Mouse (Mus musculus) lung, embryonic 14.5 days (tissue): ENCODE measurements at regions not wholly inside any gene's neighbourhood (a gene's known extent, or its start where the extent isn't known, plus 50 kb on each side); places are given as distances from the start of the nearest gene placed in this dataset.
A peak's percentile ranks its signal among the peaks of the same experiment; 100 is the strongest.

Source experiments
- ATAC-seq: fragments of 200-750 bp; cut with Nextera tagmentation; 2 replicates; pipeline ENCODE4 v1.8.0; 2017; ENCODE audit warnings: mild to moderate bottlenecking, moderate TSS enrichment, moderate library complexity; ENCODE audit not compliant: insufficient read depth
- DNase-seq: peaks from one replicate; pipeline ENCODE4 v3.0.0-alpha.2; 2015
- H3K27ac ChIP-seq: fragments of 300-500 bp; sonication (generic); 2 replicates; pipeline ENCODE4 v1.5.1; 2014; ENCODE audit warnings: low read depth, mild to moderate bottlenecking, moderate library complexity
- H3K27me3 ChIP-seq: fragments of 300-500 bp; sonication (generic); 2 replicates; pipeline ENCODE4 v1.6.1; 2014; ENCODE audit warnings: low read length, control low read depth; ENCODE audit not compliant: insufficient read depth
- H3K36me3 ChIP-seq: fragments of 300-500 bp; sonication (generic); 2 replicates; pipeline ENCODE4 v1.6.1; 2014; ENCODE audit warnings: control low read depth; ENCODE audit not compliant: insufficient read depth
- H3K4me1 ChIP-seq: fragments of 300-500 bp; sonication (generic); 2 replicates; pipeline ENCODE4 v1.6.1; 2014; ENCODE audit warnings: antibody characterized with exemption, control low read depth; ENCODE audit not compliant: insufficient read depth
- H3K4me2 ChIP-seq: fragments of 300-500 bp; sonication (generic); 2 replicates; pipeline ENCODE4 v1.6.1; 2014; ENCODE audit warnings: mild to moderate bottlenecking
- H3K4me3 ChIP-seq: fragments of 300-500 bp; sonication (generic); 2 replicates; pipeline ENCODE4 v1.5.1; 2014; ENCODE audit warnings: low read depth, low read length
- H3K9ac ChIP-seq: fragments of 300-500 bp; sonication (generic); 2 replicates; pipeline ENCODE4 v1.6.1; 2014
- H3K9me3 ChIP-seq: fragments of 300-500 bp; sonication (generic); 2 replicates; pipeline ENCODE4 v1.6.1; 2016; ENCODE audit warnings: low read depth, low read length, control low read depth
- CTCF ChIP-seq: IDR thresholded peaks from 2 replicates; pipeline ENCODE4 v1.5.1; 2016; ENCODE audit warnings: antibody characterized with exemption, low read depth
- WGBS: fragments of 180-500 bp; shearing (Covaris S2); extraction: QIAGEN DNeasy Blood & Tissue Kit; methylation state at CpG from one replicate; pipeline ENCODE4 v1.1.7; 2014; 5-methylcytosine and 5-hydroxymethylcytosine counted together

DNA sequence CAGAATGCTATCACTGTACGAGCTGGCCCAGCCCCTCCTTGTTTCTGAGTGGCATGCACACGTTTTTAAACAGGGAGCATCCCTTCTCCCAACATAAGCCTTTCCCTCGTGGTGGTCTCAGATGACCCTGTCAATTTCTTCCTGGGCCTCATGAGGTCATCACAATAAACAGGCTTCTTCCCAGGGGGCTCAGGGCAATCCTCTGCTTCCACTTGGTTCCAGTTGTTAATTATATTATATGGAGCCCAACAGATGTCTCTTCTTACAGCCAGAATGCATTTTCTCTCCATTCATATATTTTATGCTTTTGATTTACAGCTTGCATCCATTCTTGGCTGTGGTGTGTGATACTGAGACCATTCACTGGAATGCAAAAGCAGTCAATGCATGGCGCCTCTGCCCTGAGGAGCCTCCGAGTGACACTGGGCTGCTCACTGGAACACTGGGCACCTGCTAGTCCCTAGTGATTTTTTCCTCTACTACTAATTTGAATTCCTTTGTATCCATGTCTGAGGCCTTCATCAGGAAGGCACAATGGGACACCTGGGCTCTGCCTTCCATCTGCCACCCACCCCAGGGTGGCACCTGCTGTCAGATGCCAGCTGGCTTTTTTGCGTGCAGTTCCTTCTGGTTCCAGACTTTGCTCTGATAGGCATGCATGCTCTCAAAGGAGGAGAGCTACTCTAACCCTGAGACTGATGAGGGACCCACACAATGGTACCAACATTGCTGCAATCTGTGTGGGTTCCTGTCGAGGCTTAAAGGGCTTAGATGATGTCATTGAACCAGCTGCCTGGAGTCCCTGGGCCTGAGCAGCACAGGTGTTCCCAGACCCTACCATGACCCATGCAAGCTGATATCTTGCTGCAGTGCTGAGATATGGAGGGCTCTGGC, 528.8 kb upstream of the Mgmt start:
- Histone ChIP-seq H3K36me3 (no peaks in the 10 kb centered on the region), H3K4me3 (no peak overlapping the region), H3K27me3 (no peaks in the 10 kb centered on the region), H3K9ac (no peak overlapping the region), H3K4me1 (no peaks in the 10 kb centered on the region), H3K9me3 (no peaks in the 10 kb centered on the region), H3K4me2 (no peak overlapping the region), H3K27ac (no peak overlapping the region)
- WGBS = 59% methylated on average over 7 of the region's 7 CpGs
- DNase-seq = no peak
- ATAC-seq = no peak
- no peak for TF ChIP-seq CTCF

DNA sequence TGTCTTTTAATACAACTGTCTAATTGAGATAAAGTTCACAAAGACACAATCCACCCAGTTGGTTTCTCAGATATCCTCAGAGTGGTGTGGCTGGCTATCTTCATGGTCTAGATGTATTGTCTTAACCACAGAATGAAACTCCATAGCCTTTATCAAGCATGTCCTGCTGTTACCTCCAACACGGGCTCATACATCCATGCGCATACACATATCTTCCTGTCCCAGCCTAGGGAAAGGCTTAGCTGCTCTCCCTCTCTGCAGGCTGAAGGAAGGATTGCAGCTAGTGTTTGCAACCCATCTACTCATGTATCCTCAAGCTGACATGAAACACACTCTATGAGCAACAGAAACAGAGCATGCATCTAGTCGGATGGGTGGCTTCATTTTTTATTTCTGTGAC, 517.2 kb upstream of the Mgmt start:
- Histone ChIP-seq H3K27me3 (no peaks in the 10 kb centered on the region), H3K4me1 (peaks cover 8% of the 10 kb centered on the region), H3K4me2 (no peak overlapping the region), H3K9me3 (no peaks in the 10 kb centered on the region), H3K27ac (no peak overlapping the region), H3K36me3 (no peaks in the 10 kb centered on the region), H3K4me3 (no peak overlapping the region), H3K9ac (no peak overlapping the region)
- DNase-seq (no peak), ATAC-seq (no peak)
- no peak for TF ChIP-seq CTCF
- WGBS = 69% methylated on average over 3 of the region's 3 CpGs

DNA sequence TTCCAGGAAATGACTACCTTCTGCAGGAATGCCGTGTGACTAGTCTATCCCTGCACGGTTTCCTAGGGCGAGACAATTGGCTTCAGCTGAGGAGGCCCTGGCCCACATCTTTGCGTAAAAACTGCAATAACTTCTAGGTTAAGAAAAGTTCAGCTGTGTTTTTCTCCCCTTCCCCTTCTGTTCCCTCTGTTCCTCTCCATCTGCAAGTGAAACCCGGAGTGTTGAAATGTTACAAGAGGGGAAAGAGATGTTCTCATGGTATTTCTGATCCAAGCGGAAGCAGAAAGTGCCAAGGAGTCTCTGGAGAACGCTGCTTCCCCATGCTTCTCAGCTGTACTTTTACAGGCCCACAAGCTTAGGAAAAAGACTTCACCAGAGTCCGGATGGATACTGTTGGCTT, 516.7 kb upstream of the Mgmt start:
- Histone ChIP-seq H3K9me3 (no peaks in the 10 kb centered on the region), H3K4me3 (no peak overlapping the region), H3K4me1 (peaks cover 8% of the 10 kb centered on the region), H3K27ac (peak overlapping the region; percentile 30; the same call in 1 of the 2 replicates), H3K27me3 (no peaks in the 10 kb centered on the region), H3K9ac (no peak overlapping the region), H3K4me2 (no peak overlapping the region), H3K36me3 (no peaks in the 10 kb centered on the region)
- TF ChIP-seq CTCF = no peak
- DNase-seq = peak; percentile 25
- WGBS = 53% methylated on average over 8 of the region's 8 CpGs
- no peak for ATAC-seq

DNA sequence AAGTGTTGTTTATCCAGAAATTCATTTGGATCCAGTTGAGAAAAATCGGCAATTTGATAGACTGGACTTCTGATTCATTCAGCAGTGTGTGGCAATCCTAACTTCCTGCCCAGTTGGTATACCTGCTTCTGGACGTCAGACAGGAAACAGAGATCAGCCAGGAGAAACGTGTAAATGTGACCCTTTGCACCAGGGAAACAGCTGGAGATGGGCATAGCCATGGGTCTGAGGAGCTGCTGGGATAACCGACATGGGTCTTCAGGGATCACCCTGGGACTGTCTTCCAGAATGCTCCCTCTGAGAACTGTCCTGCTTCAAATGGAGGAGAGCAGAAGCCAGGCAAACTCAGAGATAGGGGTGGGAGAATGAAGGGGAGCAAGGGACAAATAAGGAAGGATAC, 516.1 kb upstream of the Mgmt start:
- ATAC-seq (no peak), DNase-seq (no peak)
- no peak for TF ChIP-seq CTCF
- WGBS = 36% methylated on average over 4 of the region's 4 CpGs
- Histone ChIP-seq H3K4me2 (no peak overlapping the region), H3K4me3 (no peak overlapping the region), H3K27me3 (no peaks in the 10 kb centered on the region), H3K9ac (no peak overlapping the region), H3K36me3 (no peaks in the 10 kb centered on the region), H3K4me1 (peaks cover 8% of the 10 kb centered on the region), H3K27ac (no peak overlapping the region), H3K9me3 (no peaks in the 10 kb centered on the region)

DNA sequence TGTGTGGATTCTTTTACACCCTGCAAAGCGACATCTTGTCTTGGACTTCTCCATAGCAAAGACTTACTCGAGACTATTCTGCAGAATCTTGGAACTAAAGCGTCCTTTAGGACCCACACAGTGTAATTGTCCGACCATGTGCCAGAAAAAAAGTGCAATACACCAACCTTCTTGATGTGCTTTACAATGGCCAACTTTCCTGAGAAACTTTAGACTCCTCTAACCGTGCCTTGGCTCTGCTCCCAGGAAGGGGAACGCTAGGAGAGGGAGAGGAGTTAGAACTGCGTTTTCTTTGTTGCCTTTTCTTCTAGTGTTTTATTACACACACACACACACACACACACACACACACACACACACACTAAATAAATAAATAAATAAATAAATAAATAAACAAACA, 515.1 kb upstream of the Mgmt start:
- H3K9me3 ChIP-seq = no peaks in the 10 kb centered on the region
- peaks cover 8% of the 10 kb centered on the region for H3K4me1 ChIP-seq
- H3K4me2 ChIP-seq = no peak overlapping the region
- 40% methylated on average over 7 of the region's 7 CpGs for WGBS
- TF ChIP-seq CTCF = no peak
- no peak overlapping the region for H3K9ac ChIP-seq
- H3K27me3 ChIP-seq = no peaks in the 10 kb centered on the region
- H3K36me3 ChIP-seq = no peaks in the 10 kb centered on the region
- ATAC-seq = no peak
- DNase-seq = peak; percentile 46
- no peak overlapping the region for H3K4me3 ChIP-seq
- H3K27ac ChIP-seq = peak overlapping the region; percentile 36; the same call in 1 of the 2 replicates

DNA sequence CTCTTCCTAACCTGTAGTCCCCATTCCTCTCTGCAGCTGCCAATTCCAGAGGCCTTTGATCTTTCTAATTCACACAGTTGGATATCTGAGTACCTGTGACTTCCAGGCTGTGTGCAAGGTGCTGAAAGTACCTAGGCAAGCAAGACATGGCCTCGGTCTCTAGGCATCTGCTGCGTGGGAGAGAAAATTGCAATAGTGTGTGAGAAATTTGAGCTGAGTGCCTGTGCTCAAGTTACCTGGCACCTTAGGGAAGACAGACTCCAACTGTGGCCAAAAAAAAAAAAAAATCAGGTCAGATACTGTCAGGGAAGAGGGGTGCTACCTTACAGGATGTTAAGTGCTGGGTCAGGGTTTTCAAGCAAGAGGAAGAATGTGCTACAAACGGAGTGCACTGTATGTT, 514.7 kb upstream of the Mgmt start:
- Histone ChIP-seq H3K27me3 (no peaks in the 10 kb centered on the region), H3K4me3 (no peak overlapping the region), H3K9me3 (no peaks in the 10 kb centered on the region), H3K27ac (no peak overlapping the region), H3K4me1 (peaks cover 8% of the 10 kb centered on the region), H3K4me2 (no peak overlapping the region), H3K36me3 (no peaks in the 10 kb centered on the region), H3K9ac (no peak overlapping the region)
- 36% methylated on average over 3 of the region's 3 CpGs for WGBS
- DNase-seq (no peak), ATAC-seq (no peak)
- no peak for TF ChIP-seq CTCF

DNA sequence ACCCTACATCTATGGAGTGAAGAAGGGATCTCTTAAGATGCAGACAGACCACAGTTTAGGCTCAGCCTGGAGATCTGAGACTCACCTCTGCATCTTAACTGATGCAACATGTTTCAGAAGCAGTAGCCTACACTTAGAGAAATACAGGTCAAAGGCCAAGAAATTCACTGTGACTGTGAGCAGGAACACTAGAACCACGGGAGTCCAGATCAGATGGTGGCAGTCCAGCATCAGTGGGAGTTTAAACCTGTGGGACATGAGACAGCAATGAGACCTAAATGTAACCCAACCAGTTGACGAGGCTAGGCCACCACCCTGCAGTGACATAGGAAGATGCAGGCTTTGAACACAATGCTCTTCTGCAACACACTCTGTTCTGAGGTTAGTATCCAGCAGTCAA, 511.1 kb upstream of the Mgmt start:
- H3K27ac ChIP-seq = no peak overlapping the region
- ATAC-seq (no peak), DNase-seq (no peak)
- H3K9me3 ChIP-seq = no peaks in the 10 kb centered on the region
- no peaks in the 10 kb centered on the region for H3K36me3 ChIP-seq
- no peak for TF ChIP-seq CTCF
- 81% methylated on average over 2 of the region's 2 CpGs for WGBS
- H3K9ac ChIP-seq = no peak overlapping the region
- H3K4me2 ChIP-seq = no peak overlapping the region
- no peak overlapping the region for H3K4me3 ChIP-seq
- H3K27me3 ChIP-seq = no peaks in the 10 kb centered on the region
- no peaks in the 10 kb centered on the region; the same call in 1 of the 2 replicates for H3K4me1 ChIP-seq

DNA sequence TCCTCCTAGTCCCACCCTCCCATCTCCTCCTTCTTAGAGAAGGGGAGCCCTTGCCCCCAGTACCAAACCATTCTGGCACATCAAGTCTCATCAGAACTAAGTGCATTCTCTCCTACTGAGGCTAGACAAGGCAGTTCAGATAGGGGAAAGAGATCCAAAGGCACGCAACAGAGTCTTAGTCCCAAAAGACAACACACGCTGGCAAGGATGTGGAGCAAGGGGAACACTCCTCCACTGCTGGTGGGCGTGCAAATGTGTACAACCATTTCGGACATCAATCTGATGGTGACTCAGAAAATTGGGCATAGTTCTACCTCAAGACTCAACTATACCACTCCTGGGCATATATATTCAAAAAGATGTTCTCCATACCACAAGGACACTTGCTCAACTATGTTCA, 506.7 kb upstream of the Mgmt start:
- H3K9me3 ChIP-seq = no peaks in the 10 kb centered on the region
- H3K27me3 ChIP-seq = no peaks in the 10 kb centered on the region
- no peak for DNase-seq
- no peak for TF ChIP-seq CTCF
- H3K36me3 ChIP-seq = no peaks in the 10 kb centered on the region
- H3K9ac ChIP-seq = no peak overlapping the region
- H3K4me1 ChIP-seq = no peaks in the 10 kb centered on the region
- WGBS = 86% methylated on average over 4 of the region's 4 CpGs
- no peak for ATAC-seq
- H3K4me3 ChIP-seq = no peak overlapping the region
- H3K4me2 ChIP-seq = no peak overlapping the region
- H3K27ac ChIP-seq = no peak overlapping the region
